Mouse (Mus musculus): ENCODE results near the gene Gla. TPM values are rescaled to one million over a fixed set of nuclear protein-coding genes. Genes with fewer than 3 reads are reported as not detected.
A peak's percentile ranks its signal among the peaks of the same experiment; 100 is the strongest.
"Not testable (repeated sequence)": the region's sequence is repeated elsewhere in the genome, so short reads cannot be mapped to it uniquely, and the experiment has no call there.

The Gla gene
- polyA plus RNA-seq, 1 experiment from 2014 or later: 5.0 TPM

GRCm38 (mm10) chrX:134553326-134553725 lies 47.6 kb downstream of the Gla start:
- H3K4me3 ChIP-seq (replicated peaks): no peak overlapping the region
- H3K36me3 ChIP-seq (replicated peaks): no peaks in the 10 kb centered on the region
- no peaks in the 10 kb centered on the region for H3K9me3 ChIP-seq (replicated peaks)
- H3K9ac ChIP-seq: no peak overlapping the region
- no peak overlapping the region for H3K4me2 ChIP-seq
- no peaks in the 10 kb centered on the region for H3K27me3 ChIP-seq
- H3K4me1 ChIP-seq (replicated peaks): no peaks in the 10 kb centered on the region
- no peak for ATAC-seq (ENCODE audit: insufficient read depth)
- WGBS (ENCODE audit: insufficient replicate concordance): 72% methylated on average over 4 of the region's 4 CpGs
- H3K27ac ChIP-seq (replicated peaks): no peak overlapping the region

GRCm38 (mm10) chrX:134550903-134551302 lies 50.0 kb downstream of the Gla start:
- Histone ChIP-seq H3K9ac (no peak overlapping the region), H3K27me3 (no peaks in the 10 kb centered on the region), H3K27ac (replicated peaks) (no peak overlapping the region), H3K4me1 (replicated peaks) (no peaks in the 10 kb centered on the region), H3K9me3 (replicated peaks) (no peaks in the 10 kb centered on the region), H3K36me3 (replicated peaks) (no peaks in the 10 kb centered on the region), H3K4me3 (replicated peaks) (no peak overlapping the region), H3K4me2 (no peak overlapping the region)
- WGBS (ENCODE audit: insufficient replicate concordance): 11% methylated on average over 5 of the region's 5 CpGs
- ATAC-seq (ENCODE audit: insufficient read depth): no peak

- no peak overlapping the region for H3K4me2 ChIP-seq
- no peaks in the 10 kb centered on the region for H3K9me3 ChIP-seq (replicated peaks)
- no peak overlapping the region for H3K4me3 ChIP-seq (replicated peaks)
- no peak for ATAC-seq (ENCODE audit: insufficient read depth)
- no peak overlapping the region for H3K27ac ChIP-seq (replicated peaks)
- H3K4me1 ChIP-seq (replicated peaks): 0 out of 2 replicates have a peak, but pooled peaks cover 2% of the 10 kb centered on the region
- H3K36me3 ChIP-seq (replicated peaks): no peaks in the 10 kb centered on the region
- no peaks in the 10 kb centered on the region for H3K27me3 ChIP-seq
- 72% methylated on average over 4 of the region's 4 CpGs for WGBS (ENCODE audit: insufficient replicate concordance)
- H3K9ac ChIP-seq: no peak overlapping the region
These were observed 53.6 kb downstream of the Gla start for GRCm38 (mm10) chrX:134547330-134547729.

GRCm38 (mm10) chrX:134541955-134542308 lies 59.0 kb downstream of the Gla start:
- Histone ChIP-seq H3K4me1 (replicated peaks) (peaks cover 3% of the 10 kb centered on the region; the same call in 1 of the 2 replicates), H3K9ac (peak overlapping the region; percentile 60), H3K4me2 (peak overlapping the region; percentile 77), H3K4me3 (replicated peaks) (peak overlapping the region; percentile 67), H3K36me3 (replicated peaks) (no peaks in the 10 kb centered on the region), H3K9me3 (replicated peaks) (no peaks in the 10 kb centered on the region), H3K27ac (replicated peaks) (peak overlapping the region; percentile 81; the same call in 1 of the 2 replicates), H3K27me3 (no peaks in the 10 kb centered on the region)
- 21% methylated on average over 6 of the region's 6 CpGs for WGBS (ENCODE audit: insufficient replicate concordance)
- 0 out of 2 replicates have a peak, but pooled peaks have one; percentile 12 for ATAC-seq (ENCODE audit: insufficient read depth)

GRCm38 (mm10) chrX:134541145-134541954 lies 59.6 kb downstream of the Gla start, which contains the start of gene Timm8a1:
Gene Timm8a1, minus strand, starts transcription at chrX:134541865.
- peak within 1 kb of the TSS; percentile 81 for H3K27ac ChIP-seq (replicated peaks)
- peaks cover 3% of the 10 kb centered on the region; the same call in 1 of the 2 replicates for H3K4me1 ChIP-seq (replicated peaks)
- ATAC-seq (ENCODE audit: insufficient read depth): peak; percentile 87
- no peaks in the 10 kb centered on the region for H3K27me3 ChIP-seq
- no peaks in the 10 kb centered on the region for H3K9me3 ChIP-seq (replicated peaks)
- 23% methylated on average over 44 of the region's 61 CpGs for WGBS (ENCODE audit: insufficient replicate concordance)
- H3K9ac ChIP-seq: peak within 1 kb of the TSS; percentile 60
- H3K4me2 ChIP-seq: peak within 1 kb of the TSS; percentile 77
- H3K4me3 ChIP-seq (replicated peaks): peak within 1 kb of the TSS; percentile 67
- no peaks in the 10 kb centered on the region for H3K36me3 ChIP-seq (replicated peaks)

- peak overlapping the region; percentile 48; the same call in 1 of the 2 replicates for H3K27ac ChIP-seq (replicated peaks)
- H3K4me3 ChIP-seq (replicated peaks): peak overlapping the region; percentile 67
- peak overlapping the region; percentile 60 for H3K9ac ChIP-seq
- 0 out of 2 replicates have a peak, but pooled peaks cover 3% of the 10 kb centered on the region for H3K36me3 ChIP-seq (replicated peaks)
- no peaks in the 10 kb centered on the region for H3K27me3 ChIP-seq
- H3K4me1 ChIP-seq (replicated peaks): peaks cover 3% of the 10 kb centered on the region; the same call in 1 of the 2 replicates
- 0 out of 2 replicates have a peak, but pooled peaks have one; percentile 6 for ATAC-seq (ENCODE audit: insufficient read depth)
- 26% methylated on average over 12 of the region's 12 CpGs for WGBS (ENCODE audit: insufficient replicate concordance)
- H3K4me2 ChIP-seq: peak overlapping the region; percentile 77
- H3K9me3 ChIP-seq (replicated peaks): no peaks in the 10 kb centered on the region
These were observed 60.4 kb downstream of the Gla start for GRCm38 (mm10) chrX:134540414-134541135.

GRCm38 (mm10) chrX:134539795-134540194 lies 61.1 kb downstream of the Gla start:
- not testable (repeated sequence) for H3K27me3 ChIP-seq; H3K9me3 ChIP-seq (replicated peaks); H3K4me1 ChIP-seq (replicated peaks); H3K27ac ChIP-seq (replicated peaks); ATAC-seq (ENCODE audit: insufficient read depth); H3K36me3 ChIP-seq (replicated peaks)
- 32% methylated on average over 10 of the region's 10 CpGs for WGBS (ENCODE audit: insufficient replicate concordance)
- H3K4me2 ChIP-seq: peak overlapping the region; percentile 77
- 0 out of 2 replicates have a peak overlapping the region, but pooled peaks have one; percentile 12 for H3K9ac ChIP-seq
- H3K4me3 ChIP-seq (replicated peaks): peak overlapping the region; percentile 67

Other genes with a start within 250 kb of the Gla start
- 0.09 and 0.15 TPM in 2 replicates for gene Drp2, start 196.6 kb downstream of the Gla start, polyA plus RNA-seq (2015; fragmentation: Nextera tagmentation; extraction: Ambion mirVana)
- not detected in 2 replicates for gene Taf7l, start 124.6 kb downstream of the Gla start, polyA plus RNA-seq (2015; fragmentation: Nextera tagmentation; extraction: Ambion mirVana)
- 71.0 and 76.1 TPM in 2 replicates for gene Timm8a1, start 59.3 kb downstream of the Gla start, polyA plus RNA-seq (2015; fragmentation: Nextera tagmentation; extraction: Ambion mirVana)
- 12.9 and 15.1 TPM in 2 replicates for gene Btk, start 17.6 kb downstream of the Gla start, polyA plus RNA-seq (2015; fragmentation: Nextera tagmentation; extraction: Ambion mirVana)
- gene Rpl36a, start 15.5 kb downstream of the Gla start, polyA plus RNA-seq (2015; fragmentation: Nextera tagmentation; extraction: Ambion mirVana): 193 and 254 TPM in 2 replicates
- gene Hnrnph2, start 54 bp upstream of the Gla start, polyA plus RNA-seq (2015; fragmentation: Nextera tagmentation; extraction: Ambion mirVana): 76.6 and 78.9 TPM in 2 replicates
- gene Armcx4, start 85.4 kb upstream of the Gla start, polyA plus RNA-seq (2015; fragmentation: Nextera tagmentation; extraction: Ambion mirVana): 0.32 and 0.33 TPM in 2 replicates
- gene Armcx1, start 116.8 kb upstream of the Gla start, polyA plus RNA-seq (2015; fragmentation: Nextera tagmentation; extraction: Ambion mirVana): 4.9 and 5.7 TPM in 2 replicates
- gene Armcx6, start 150.3 kb upstream of the Gla start, polyA plus RNA-seq (2015; fragmentation: Nextera tagmentation; extraction: Ambion mirVana): 4.1 and 4.4 TPM in 2 replicates
- gene Armcx3, start 155.5 kb upstream of the Gla start, polyA plus RNA-seq (2015; fragmentation: Nextera tagmentation; extraction: Ambion mirVana): 16.9 and 18.1 TPM in 2 replicates
- 9.2 and 9.8 TPM in 2 replicates for gene Armcx2, start 208.1 kb upstream of the Gla start, polyA plus RNA-seq (2015; fragmentation: Nextera tagmentation; extraction: Ambion mirVana)

Measured in liver, embryonic 15.5 days (tissue).